Mouse (Mus musculus) olfactory bulb, adult 2 months (tissue): ENCODE data around the gene D330020A13Rik.

ENCODE experiments used
- CTCF ChIP-seq: fragments of 200-500 bp; IDR thresholded peaks from 2 replicates; pipeline ENCODE4 v1.5.1; 2012; ENCODE audit warnings: low read depth, mild to moderate bottlenecking, low read length, moderate library complexity; ENCODE audit not compliant: insufficient read depth
- POLR2A ChIP-seq: fragments of 200-500 bp; IDR thresholded peaks from 2 replicates; pipeline ENCODE4 v1.6.1; 2012; ENCODE audit warnings: mild to moderate bottlenecking, low read depth, low read length, moderate library complexity; ENCODE audit not compliant: insufficient read depth

DNA sequence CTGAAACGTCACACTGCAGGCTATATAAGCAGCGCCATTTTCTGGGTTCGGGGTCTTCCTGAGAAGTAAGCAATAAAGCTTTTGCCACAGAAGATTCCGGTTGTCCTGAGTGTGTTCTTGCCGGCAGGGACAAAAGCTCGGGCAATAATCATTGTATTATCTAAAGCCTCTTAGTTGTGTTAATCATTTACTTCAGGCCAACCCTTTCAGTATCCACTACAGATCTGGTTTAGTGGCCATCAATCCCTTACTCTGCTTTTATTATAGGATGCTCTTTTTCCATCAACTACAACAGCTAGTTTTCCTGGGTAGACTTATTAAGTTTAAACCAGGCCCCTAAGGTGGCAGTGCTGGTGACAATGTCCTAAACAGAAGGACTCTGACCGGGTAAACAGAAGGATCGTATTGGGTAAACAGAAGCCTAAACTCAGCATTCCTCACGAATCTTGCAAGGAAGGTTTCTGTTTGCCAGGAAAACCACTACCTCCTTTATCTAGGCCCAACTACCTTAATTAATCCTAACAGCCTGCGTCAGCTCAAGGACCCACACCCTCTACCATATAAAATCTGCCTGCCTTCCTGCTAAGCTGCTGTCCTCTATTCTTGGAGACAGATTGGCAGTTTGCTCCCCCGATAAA lies 24.3 kb downstream of the D330020A13Rik start:
- no peak for TF ChIP-seq CTCF
- no peak for TF ChIP-seq POLR2A
